In genomic region chr10:127238241-127238824, GRCm38 (mm10) we compare ENCODE assay signal across 23 mouse cellular contexts. TPM values are rescaled to one million over a fixed set of nuclear protein-coding genes. Genes with fewer than 3 reads are reported as not detected.
A peak's percentile ranks its signal among the peaks of the same experiment; 100 is the strongest.
DNase-seq lines count a peak whose midpoint lies in the region; ATAC-seq and TF ChIP-seq lines count a peak whose summit lies in the region.
"Had no signal": no experiment of that assay in that cellular context is flagged by ENCODE, and none has a peak within 500 bp of the region (broad histone marks: within the 10 kb centered on the region; RNA-seq: fewer than 3 reads in every experiment).

No protein-coding gene starts in this region.

- no peak for TF ChIP-seq CTCF in ES-Bruce4 (IDR thresholded peaks at IDR 0.05; ENCODE audit: low read depth, low read length)
- no peak for TF ChIP-seq CTCF in thymus, adult 2 months (IDR thresholded peaks at IDR 0.05; ENCODE audit: borderline replicate concordance, control insufficient read depth, extremely low read depth, insufficient read depth, low read length, poor library complexity)

- intact Hi-C loops in heart, postnatal 36 days (cut with DNase I) = no loop called here

- peaks cover 30% of the 10 kb centered on the region for H3K27me3 ChIP-seq in heart, embryonic 14.5 days (ENCODE audit: control insufficient read depth, insufficient read depth, low read length)
- H3K27me3 ChIP-seq in ES-Bruce4 (ENCODE audit: control insufficient read depth, insufficient read depth, low read length, poor library complexity, severe bottlenecking) = no peaks in the 10 kb centered on the region
- H3K27me3 ChIP-seq in thymus, adult 2 months (ENCODE audit: control insufficient read depth, insufficient read depth, low read length) = peaks cover 3% of the 10 kb centered on the region; the same call in 1 of the 2 replicates
- H3K27me3 ChIP-seq in intestine, embryonic 16.5 days (replicated peaks; ENCODE audit: control insufficient read depth, insufficient read depth, low read length) = no peaks in the 10 kb centered on the region
- H3K27me3 ChIP-seq: embryonic facial prominence, embryonic 15.5 days; hindbrain, embryonic 12.5 days; hindbrain, embryonic 15.5 days had no signal

- no peak for TF ChIP-seq EP300 in ES-Bruce4 (IDR thresholded peaks at IDR 0.05; ENCODE audit: insufficient read depth, low read depth, low read length)

- H3K9ac ChIP-seq in heart, embryonic 14.5 days (ENCODE audit: low read length) = no peak overlapping the region
- no peak overlapping the region for H3K9ac ChIP-seq in ES-Bruce4 (ENCODE audit: low read depth, poor library complexity, severe bottlenecking)
- no peak overlapping the region for H3K9ac ChIP-seq in intestine, embryonic 16.5 days (ENCODE audit: low read depth, low read length)
- H3K9ac ChIP-seq: embryonic facial prominence, embryonic 12.5 days; embryonic facial prominence, embryonic 15.5 days; heart, embryonic 12.5 days; hindbrain, embryonic 12.5 days; hindbrain, embryonic 15.5 days had no signal

- H3K4me3 ChIP-seq in heart, embryonic 14.5 days (ENCODE audit: control insufficient read depth in 1 of 2, insufficient read depth in 1 of 2, low read depth in 1 of 2, low read length in 2 of 2) = no peak overlapping the region
- H3K4me3 ChIP-seq in ES-Bruce4 (ENCODE audit: low read depth, low read length) = peak overlapping the region; percentile 13; the same call in 1 of the 2 replicates
- H3K4me3 ChIP-seq in thymus, adult 2 months (ENCODE audit: control insufficient read depth, insufficient read depth, low read length) = no peak overlapping the region
- no peak overlapping the region for H3K4me3 ChIP-seq in intestine, embryonic 16.5 days (ENCODE audit: low read length)
- H3K4me3 ChIP-seq: embryonic facial prominence, embryonic 12.5 days; embryonic facial prominence, embryonic 15.5 days; heart, embryonic 12.5 days; hindbrain, embryonic 12.5 days; hindbrain, embryonic 15.5 days had no signal

- no peak for DNase-seq in heart, postnatal 36 days
- DNase-seq in ZHBTc4 (ENCODE audit: low read depth, low spot score) = peak; percentile 85
- DNase-seq in thymus, adult 2 months = no peak
- DNase-seq: adrenal gland, adult 2 months; adrenal gland, postnatal 14 days; cerebellum, adult 11 months; cerebellum, adult 2 months; cerebellum, adult 9-11 months; gastrocnemius, postnatal 10 days; gastrocnemius, postnatal 36 days; heart, postnatal 14 days; kidney, adult 11 months; kidney, adult 8-10 months had no signal

- no peaks in the 10 kb centered on the region for H3K9me3 ChIP-seq in heart, embryonic 14.5 days (ENCODE audit: control insufficient read depth, low read length)
- no peaks in the 10 kb centered on the region for H3K9me3 ChIP-seq in ES-Bruce4 (replicated peaks; ENCODE audit: control insufficient read depth, insufficient read depth, low read length, poor library complexity, severe bottlenecking)
- H3K9me3 ChIP-seq in intestine, embryonic 16.5 days (ENCODE audit: control insufficient read depth, low read length) = no peaks in the 10 kb centered on the region
- H3K9me3 ChIP-seq: embryonic facial prominence, embryonic 12.5 days; embryonic facial prominence, embryonic 15.5 days; heart, embryonic 12.5 days; hindbrain, embryonic 12.5 days; hindbrain, embryonic 15.5 days had no signal

- 58% methylated on average over 18 of the region's 18 CpGs for WGBS in heart, embryonic 14.5 days
- WGBS in thymus, adult 2 months = 81% methylated on average over 18 of the region's 18 CpGs
- WGBS in intestine, embryonic 16.5 days = 72% methylated on average over 18 of the region's 18 CpGs

- H3K4me1 ChIP-seq in heart, embryonic 14.5 days (ENCODE audit: control insufficient read depth in 2 of 2, insufficient read depth in 2 of 2, low read length in 2 of 2) = no peaks in the 10 kb centered on the region
- H3K4me1 ChIP-seq in ES-Bruce4 (ENCODE audit: control insufficient read depth, insufficient read depth, low read length) = peaks cover 5% of the 10 kb centered on the region
- no peaks in the 10 kb centered on the region for H3K4me1 ChIP-seq in thymus, adult 2 months (replicated peaks; ENCODE audit: control insufficient read depth, insufficient read depth, low read length)
- H3K4me1 ChIP-seq in intestine, embryonic 16.5 days (ENCODE audit: control insufficient read depth, insufficient read depth, low read length) = no peaks in the 10 kb centered on the region
- H3K4me1 ChIP-seq: hindbrain, embryonic 15.5 days had no signal

- H3K27ac ChIP-seq in heart, embryonic 14.5 days (replicated peaks in 1 of 2; ENCODE audit: control insufficient read depth in 1 of 2, insufficient read depth in 1 of 2, low read depth in 2 of 2, low read length in 2 of 2) = no peak overlapping the region
- no peak overlapping the region for H3K27ac ChIP-seq in ES-Bruce4 (ENCODE audit: insufficient read depth, low read length)
- no peak overlapping the region for H3K27ac ChIP-seq in thymus, adult 2 months (ENCODE audit: control insufficient read depth, insufficient read depth, low read length)
- H3K27ac ChIP-seq in intestine, embryonic 16.5 days (ENCODE audit: low read length) = no peak overlapping the region
- H3K27ac ChIP-seq: embryonic facial prominence, embryonic 12.5 days; embryonic facial prominence, embryonic 15.5 days; hindbrain, embryonic 12.5 days; hindbrain, embryonic 15.5 days had no signal

- H3K36me3 ChIP-seq in heart, embryonic 14.5 days (ENCODE audit: control insufficient read depth, insufficient read depth, low read length) = no peaks in the 10 kb centered on the region
- H3K36me3 ChIP-seq in ES-Bruce4 (ENCODE audit: control insufficient read depth, insufficient read depth, low read length, poor library complexity, severe bottlenecking) = no peaks in the 10 kb centered on the region
- H3K36me3 ChIP-seq in thymus, adult 2 months (ENCODE audit: control insufficient read depth, insufficient read depth, low read length) = no peaks in the 10 kb centered on the region
- no peaks in the 10 kb centered on the region for H3K36me3 ChIP-seq in intestine, embryonic 16.5 days (ENCODE audit: control insufficient read depth, insufficient read depth, low read length)
- H3K36me3 ChIP-seq: heart, embryonic 12.5 days had no signal

- no peak for ATAC-seq in heart, embryonic 14.5 days (ENCODE audit: insufficient number of reproducible peaks, insufficient read depth, low FRiP score, low read depth)
- no peak for ATAC-seq in intestine, embryonic 16.5 days
- ATAC-seq: CD4-positive, CD25-positive, alpha-beta regulatory T cell, adult 4 months; forebrain, embryonic 14.5 days had no signal

- TF ChIP-seq POLR2A in ES-Bruce4 (IDR thresholded peaks at IDR 0.05; ENCODE audit: insufficient read depth, low read length) = no peak
- no peak for TF ChIP-seq POLR2A in thymus, adult 2 months (IDR thresholded peaks at IDR 0.05; ENCODE audit: control insufficient read depth, extremely low read depth, insufficient read depth, low read length, poor library complexity)

- 0 out of 2 replicates have a peak overlapping the region, but pooled peaks have one; percentile 21 for H3K4me2 ChIP-seq in heart, embryonic 14.5 days (ENCODE audit: low read length)
- no peak overlapping the region for H3K4me2 ChIP-seq in intestine, embryonic 16.5 days (ENCODE audit: low read depth, low read length)
- H3K4me2 ChIP-seq: embryonic facial prominence, embryonic 12.5 days; embryonic facial prominence, embryonic 15.5 days; hindbrain, embryonic 12.5 days; hindbrain, embryonic 15.5 days had no signal

RNA-seq across cellular contexts. Expression of gene Kif5a, which starts 24.8 kb away (rescaled TPM):
- 0.42 and 1.2 TPM in 2 replicates for polyA plus RNA-seq in heart, embryonic 14.5 days (2014; fragmentation: Nextera tagmentation; extraction: Ambion mirVana)
- total RNA-seq in heart, postnatal 36 days (2021) = under 1 TPM; 0.41 to 0.92 TPM
- polyA plus RNA-seq in ES-Bruce4 (2011; ENCODE audit: insufficient read depth, insufficient read length, low read depth, missing spikeins) = 7.3 and 8.0 TPM in 2 replicates
- 1.2 and 1.5 TPM in 2 replicates for polyA plus RNA-seq in thymus, adult 2 months (2012; rRNA removed)
- 5.2 and 5.3 TPM in 2 replicates for polyA plus RNA-seq in intestine, embryonic 16.5 days (2015; fragmentation: Nextera tagmentation; extraction: Ambion mirVana)
- polyA plus RNA-seq: CD4-positive, CD25-positive, alpha-beta regulatory T cell, adult 4 months had no signal

RNA-seq across cellular contexts. Expression of gene Pip4k2c, which starts 26.9 kb away (rescaled TPM):
- 17.6 and 22.8 TPM in 2 replicates for polyA plus RNA-seq in heart, embryonic 14.5 days (2014; fragmentation: Nextera tagmentation; extraction: Ambion mirVana)
- total RNA-seq in heart, postnatal 36 days (2021) = 10 to 100 TPM; 26.9 to 29.9 TPM
- polyA plus RNA-seq in ES-Bruce4 (2011; ENCODE audit: insufficient read depth, insufficient read length, low read depth, missing spikeins) = 36.7 and 39.2 TPM in 2 replicates
- polyA plus RNA-seq in thymus, adult 2 months (2012; rRNA removed) = 34.4 and 36.1 TPM in 2 replicates
- 40.3 and 44.5 TPM in 2 replicates for polyA plus RNA-seq in intestine, embryonic 16.5 days (2015; fragmentation: Nextera tagmentation; extraction: Ambion mirVana)

RNA-seq across cellular contexts. Expression of gene Dctn2, which starts 27.8 kb away (rescaled TPM):
- 126 and 137 TPM in 2 replicates for polyA plus RNA-seq in heart, embryonic 14.5 days (2014; fragmentation: Nextera tagmentation; extraction: Ambion mirVana)
- 100 to 1,000 TPM; 144 to 154 TPM for total RNA-seq in heart, postnatal 36 days (2021)
- polyA plus RNA-seq in ES-Bruce4 (2011; ENCODE audit: insufficient read depth, insufficient read length, low read depth, missing spikeins) = 124 and 125 TPM in 2 replicates
- polyA plus RNA-seq in thymus, adult 2 months (2012; rRNA removed) = 168 and 200 TPM in 2 replicates
- 162 and 170 TPM in 2 replicates for polyA plus RNA-seq in intestine, embryonic 16.5 days (2015; fragmentation: Nextera tagmentation; extraction: Ambion mirVana)

RNA-seq across cellular contexts. Expression of gene Dtx3, which starts 42.8 kb away (rescaled TPM):
- polyA plus RNA-seq in heart, embryonic 14.5 days (2014; fragmentation: Nextera tagmentation; extraction: Ambion mirVana) = 73.3 and 75.7 TPM in 2 replicates
- total RNA-seq in heart, postnatal 36 days (2021) = 10 to 100 TPM; 25.8 to 29.4 TPM
- polyA plus RNA-seq in ES-Bruce4 (2011; ENCODE audit: insufficient read depth, insufficient read length, low read depth, missing spikeins) = 49.8 and 50.8 TPM in 2 replicates
- 222 and 263 TPM in 2 replicates for polyA plus RNA-seq in thymus, adult 2 months (2012; rRNA removed)
- 54.4 and 56.9 TPM in 2 replicates for polyA plus RNA-seq in intestine, embryonic 16.5 days (2015; fragmentation: Nextera tagmentation; extraction: Ambion mirVana)

RNA-seq across cellular contexts. Expression of gene Arhgef25, which starts 48.5 kb away (rescaled TPM):
- polyA plus RNA-seq in heart, embryonic 14.5 days (2014; fragmentation: Nextera tagmentation; extraction: Ambion mirVana) = 18.2 and 22.8 TPM in 2 replicates
- total RNA-seq in heart, postnatal 36 days (2021) = 10 to 100 TPM; 12.4 to 12.8 TPM
- polyA plus RNA-seq in ES-Bruce4 (2011; ENCODE audit: insufficient read depth, insufficient read length, low read depth, missing spikeins) = 50.9 and 54.3 TPM in 2 replicates
- polyA plus RNA-seq in thymus, adult 2 months (2012; rRNA removed) = 4.2 and 5.6 TPM in 2 replicates
- 44.7 and 46.3 TPM in 2 replicates for polyA plus RNA-seq in intestine, embryonic 16.5 days (2015; fragmentation: Nextera tagmentation; extraction: Ambion mirVana)
